Mouse (Mus musculus) kidney, embryonic 16.5 days (tissue): ENCODE data around the gene Wdr20rt. TPM values are rescaled to one million over a fixed set of nuclear protein-coding genes. Genes with fewer than 3 reads are reported as not detected.
"Not testable (repeated sequence)": the region's sequence is repeated elsewhere in the genome, so short reads cannot be mapped to it uniquely, and the experiment has no call there.

ENCODE experiments used
- ATAC-seq: fragments of 200-750 bp; cut with Nextera tagmentation; 2 replicates; pipeline ENCODE4 v1.8.0; 2017; ENCODE audit warnings: moderate TSS enrichment; ENCODE audit not compliant: low FRiP score, low TSS enrichment
- H3K27ac ChIP-seq: fragments of 300-500 bp; sonication (generic); 2 replicates; pipeline ENCODE4 v1.5.1; 2014; ENCODE audit warnings: low read length
- H3K27me3 ChIP-seq: fragments of 300-500 bp; sonication (generic); 2 replicates; pipeline ENCODE4 v1.6.1; 2014; ENCODE audit warnings: low read length, control low read depth, mixed read lengths; ENCODE audit not compliant: insufficient read depth
- H3K36me3 ChIP-seq: fragments of 300-500 bp; sonication (generic); 2 replicates; pipeline ENCODE4 v1.6.1; 2014; ENCODE audit warnings: low read length, control low read depth, mixed read lengths; ENCODE audit not compliant: insufficient read depth
- H3K4me1 ChIP-seq: fragments of 300-500 bp; sonication (generic); 2 replicates; pipeline ENCODE4 v1.6.1; 2014; ENCODE audit warnings: low read length, control low read depth, mixed read lengths; ENCODE audit not compliant: insufficient read depth
- H3K4me2 ChIP-seq: fragments of 300-500 bp; sonication (generic); replicated peaks from 2 replicates; pipeline ENCODE4 v1.6.1; 2014; ENCODE audit warnings: low read depth, low read length
- H3K4me3 ChIP-seq: fragments of 300-500 bp; sonication (generic); 2 replicates; pipeline ENCODE4 v1.5.1; 2014; ENCODE audit warnings: mild to moderate bottlenecking, low read length
- H3K9ac ChIP-seq: fragments of 300-500 bp; sonication (generic); replicated peaks from 2 replicates; pipeline ENCODE4 v1.6.1; 2014; ENCODE audit warnings: low read length
- H3K9me3 ChIP-seq: fragments of 300-500 bp; sonication (generic); 2 replicates; pipeline ENCODE4 v1.6.1; 2016; ENCODE audit warnings: low read length, control low read depth
- WGBS: fragments of 180-500 bp; shearing (Covaris S2); extraction: QIAGEN DNeasy Blood & Tissue Kit; methylation state at CpG from one replicate; pipeline ENCODE4 v1.1.7; 2014; 5-methylcytosine and 5-hydroxymethylcytosine counted together
- polyA plus RNA-seq: library from polyadenylated mRNA; unstranded; fragments of >200 nt; fragmentation: Nextera tagmentation; extraction: Ambion mirVana; gene quantifications from 2 replicates; pipeline ENCODE4 v1.2.1, GENCODE M21; 2015

Wdr20rt gene
- not detected in 2 replicates for polyA plus RNA-seq

DNA sequence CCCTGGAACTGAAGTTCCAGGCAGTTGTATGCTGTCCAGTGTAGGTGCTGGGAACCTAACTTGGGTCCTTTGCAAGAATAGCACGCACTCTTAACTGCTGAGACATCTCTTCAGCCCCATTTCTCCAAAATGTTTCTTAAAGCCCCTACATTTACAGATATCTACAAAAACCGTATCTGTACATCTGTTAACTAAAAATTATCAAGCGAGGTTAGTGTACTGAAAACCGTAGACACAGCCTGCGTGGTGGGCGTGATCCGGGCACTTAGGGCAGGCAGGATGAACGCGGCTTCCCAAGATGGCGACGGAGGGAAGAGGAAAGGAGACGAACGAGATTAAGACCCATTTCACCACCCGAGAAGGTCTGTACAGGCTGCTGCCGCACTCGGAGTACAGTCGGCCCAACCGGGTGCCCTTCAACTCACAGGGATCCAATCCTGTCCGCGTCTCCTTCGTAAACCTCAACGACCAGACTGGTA is at the start of gene Wdr20rt:
Gene Wdr20rt, plus strand, starts transcription at position 51 of the 479 bp plus-strand sequence.
- WGBS = 95% methylated on average over 22 of the region's 22 CpGs
- H3K27ac ChIP-seq = no peak within 1 kb of the TSS
- H3K4me1 ChIP-seq = no peaks in the 10 kb centered on the region

GRCm38 (mm10) chr12:65187365-65187764 is 38.0 kb upstream of the Wdr20rt start:
- H3K27ac ChIP-seq = no peak overlapping the region
- no peaks in the 10 kb centered on the region for H3K27me3 ChIP-seq
- no peak overlapping the region for H3K9ac ChIP-seq
- no peaks in the 10 kb centered on the region for H3K36me3 ChIP-seq
- no peak for ATAC-seq
- no peaks in the 10 kb centered on the region for H3K4me1 ChIP-seq
- H3K4me3 ChIP-seq = no peak overlapping the region
- WGBS = 58% methylated on average over 3 of the region's 3 CpGs
- H3K9me3 ChIP-seq = no peaks in the 10 kb centered on the region
- no peak overlapping the region for H3K4me2 ChIP-seq

More for the DNA sequence above, at the start of gene Wdr20rt:
- Histone ChIP-seq H3K4me3 (no peak within 1 kb of the TSS), H3K4me2 (no peak within 1 kb of the TSS), H3K36me3 (no peaks in the 10 kb centered on the region), H3K9ac (no peak within 1 kb of the TSS), H3K9me3 (peaks cover 8% of the 10 kb centered on the region; the same call in 1 of the 2 replicates), H3K27me3 (no peaks in the 10 kb centered on the region)
- no peak for ATAC-seq

DNA sequence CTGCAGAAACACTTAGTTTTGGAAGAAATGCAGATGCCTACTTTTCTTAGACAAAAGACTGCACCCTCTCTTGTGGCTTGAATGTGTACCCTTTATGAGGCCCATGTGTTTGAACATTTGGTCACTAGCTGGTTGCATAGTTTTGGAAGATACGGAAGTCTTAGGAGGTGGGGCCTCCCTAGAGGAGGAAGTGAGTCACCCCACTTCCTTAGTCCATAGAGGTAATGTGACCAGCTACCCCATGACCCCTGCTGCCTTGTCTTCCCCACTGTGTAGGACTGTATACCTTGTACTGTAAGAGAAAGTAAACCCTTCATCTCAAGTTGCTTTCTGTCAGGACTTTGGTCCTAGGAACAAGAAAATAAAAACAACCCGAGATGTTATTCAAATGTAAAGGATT is 36.1 kb upstream of the Wdr20rt start:
- Histone ChIP-seq H3K9me3 (no peaks in the 10 kb centered on the region), H3K27me3 (no peaks in the 10 kb centered on the region), H3K4me3 (no peak overlapping the region), H3K4me1 (no peaks in the 10 kb centered on the region), H3K4me2 (no peak overlapping the region), H3K36me3 (no peaks in the 10 kb centered on the region), H3K27ac (no peak overlapping the region), H3K9ac (no peak overlapping the region)
- 75% methylated on average over 2 of the region's 2 CpGs for WGBS
- no peak for ATAC-seq

DNA sequence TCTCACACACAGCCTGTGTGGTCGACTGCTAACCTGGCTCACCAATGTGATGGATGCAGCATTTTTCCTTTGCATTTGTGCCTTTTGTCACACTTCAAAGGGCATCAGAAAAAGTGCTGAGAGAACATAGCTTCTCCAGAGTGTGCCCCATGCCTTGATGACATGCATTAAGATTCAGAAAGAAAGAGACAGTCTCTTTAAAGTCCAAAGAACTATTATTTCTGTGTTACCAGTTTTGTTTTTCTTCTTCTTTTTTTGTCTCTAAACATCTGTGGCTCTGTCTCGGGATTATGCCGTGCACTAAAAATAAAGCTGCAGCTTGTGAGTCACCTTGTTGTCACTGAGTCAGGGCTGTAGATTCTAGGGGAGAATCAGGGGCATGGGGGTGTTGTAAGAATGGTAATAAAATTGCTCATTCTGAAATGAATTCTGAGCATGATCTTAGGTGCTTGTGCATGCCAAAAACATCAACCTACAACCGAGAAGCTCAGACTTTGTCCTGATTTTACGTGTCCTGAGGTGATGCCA is 31.2 kb upstream of the Wdr20rt start:
- Histone ChIP-seq H3K9ac (no peak overlapping the region), H3K4me1 (no peaks in the 10 kb centered on the region), H3K27ac (no peak overlapping the region), H3K4me2 (no peak overlapping the region), H3K4me3 (no peak overlapping the region), H3K27me3 (no peaks in the 10 kb centered on the region), H3K9me3 (no peaks in the 10 kb centered on the region), H3K36me3 (no peaks in the 10 kb centered on the region)
- ATAC-seq = no peak
- 63% methylated on average over 5 of the region's 5 CpGs for WGBS

- Histone ChIP-seq H3K9me3 (no peaks in the 10 kb centered on the region), H3K4me2 (no peak overlapping the region), H3K27ac (no peak overlapping the region), H3K9ac (no peak overlapping the region), H3K36me3 (no peaks in the 10 kb centered on the region), H3K4me1 (no peaks in the 10 kb centered on the region), H3K4me3 (no peak overlapping the region), H3K27me3 (no peaks in the 10 kb centered on the region)
- ATAC-seq = no peak
- 94% methylated on average over 2 of the region's 2 CpGs for WGBS
These were observed 23.5 kb upstream of the Wdr20rt start for GRCm38 (mm10) chr12:65201812-65202211.

DNA sequence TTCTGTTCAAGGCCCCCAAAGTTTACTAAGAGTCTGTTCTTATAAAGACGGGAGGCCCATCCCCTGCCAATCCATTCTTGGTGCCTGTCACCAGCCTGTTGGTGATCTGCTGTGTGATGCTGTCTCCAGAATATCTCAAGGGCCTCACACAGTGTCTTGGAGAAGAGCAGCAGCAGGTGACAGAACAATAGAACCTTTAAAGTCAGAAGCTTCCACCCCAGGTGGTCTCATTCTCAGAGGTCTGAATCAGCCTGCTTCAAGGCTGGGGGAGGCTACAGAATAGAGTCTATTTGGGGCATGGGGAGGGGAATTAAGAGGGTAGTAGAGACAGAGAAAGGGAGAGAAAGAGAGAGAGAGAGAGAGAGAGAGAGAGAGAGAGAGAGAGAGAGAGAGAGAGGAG is 18.9 kb upstream of the Wdr20rt start:
- WGBS = 64% methylated on average over 1 of the region's 1 CpGs
- ATAC-seq = no peak
- Histone ChIP-seq H3K9ac (no peak overlapping the region), H3K4me2 (no peak overlapping the region), H3K9me3 (no peaks in the 10 kb centered on the region), H3K27me3 (no peaks in the 10 kb centered on the region), H3K36me3 (no peaks in the 10 kb centered on the region), H3K4me1 (no peaks in the 10 kb centered on the region), H3K27ac (no peak overlapping the region), H3K4me3 (no peak overlapping the region)

GRCm38 (mm10) chr12:65216404-65216840 is 8.9 kb upstream of the Wdr20rt start:
- H3K9ac ChIP-seq = no peak overlapping the region
- no peak for ATAC-seq
- 75% methylated on average over 6 of the region's 6 CpGs for WGBS
- H3K27me3 ChIP-seq = no peaks in the 10 kb centered on the region
- no peak overlapping the region for H3K27ac ChIP-seq
- H3K4me2 ChIP-seq = no peak overlapping the region
- no peak overlapping the region for H3K4me3 ChIP-seq
- H3K4me1 ChIP-seq = no peaks in the 10 kb centered on the region
- H3K9me3 ChIP-seq = no peaks in the 10 kb centered on the region
- H3K36me3 ChIP-seq = no peaks in the 10 kb centered on the region

DNA sequence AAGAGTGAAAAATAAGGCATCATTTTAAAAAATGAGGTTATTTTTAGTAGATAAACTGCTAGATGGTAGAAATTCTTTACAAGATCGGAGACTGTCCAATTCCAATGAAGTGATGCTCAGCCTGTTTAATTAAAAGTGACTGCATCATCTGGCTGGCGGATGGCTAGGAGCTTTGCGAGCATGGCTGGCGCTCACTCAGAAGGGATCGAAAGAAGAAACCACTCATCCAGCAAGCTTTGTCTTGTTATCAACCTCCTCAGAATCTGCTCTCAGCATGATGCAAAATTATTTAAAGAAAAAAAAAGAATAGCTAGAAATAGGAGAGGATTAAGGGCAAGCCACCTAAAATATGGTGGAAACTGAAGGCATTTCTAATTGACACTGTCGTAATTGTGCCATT is 3.3 kb downstream of the Wdr20rt start:
- Histone ChIP-seq H3K4me2 (no peak overlapping the region), H3K4me3 (no peak overlapping the region), H3K27ac (no peak overlapping the region), H3K9me3 (peaks cover 8% of the 10 kb centered on the region; the same call in 1 of the 2 replicates), H3K27me3 (no peaks in the 10 kb centered on the region), H3K4me1 (no peaks in the 10 kb centered on the region), H3K9ac (no peak overlapping the region), H3K36me3 (no peaks in the 10 kb centered on the region)
- 82% methylated on average over 6 of the region's 6 CpGs for WGBS
- no peak for ATAC-seq

DNA sequence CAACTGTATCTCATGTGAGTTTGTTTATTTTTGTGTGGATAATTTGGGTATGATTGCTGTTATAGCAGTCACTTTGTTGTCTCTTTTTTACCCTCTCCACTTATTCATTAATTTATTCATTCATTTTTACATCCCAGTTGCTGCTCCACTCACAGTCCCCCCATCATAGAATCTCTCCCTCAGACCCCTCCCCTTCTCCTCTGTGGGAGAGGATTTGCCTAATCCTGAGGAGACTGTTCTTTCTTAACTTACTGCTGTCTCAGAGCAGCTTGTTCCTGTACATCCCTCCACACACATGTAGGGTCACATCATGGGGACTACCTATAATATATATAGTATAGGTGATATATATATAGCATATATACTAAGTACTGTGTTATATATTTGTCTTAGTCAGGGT is 3.7 kb downstream of the Wdr20rt start:
- no peaks in the 10 kb centered on the region for H3K27me3 ChIP-seq
- no peak overlapping the region for H3K27ac ChIP-seq
- no peak overlapping the region for H3K4me3 ChIP-seq
- H3K9ac ChIP-seq = no peak overlapping the region
- H3K36me3 ChIP-seq = no peaks in the 10 kb centered on the region
- no peak for ATAC-seq
- H3K9me3 ChIP-seq = peaks cover 8% of the 10 kb centered on the region; the same call in 1 of the 2 replicates
- no peaks in the 10 kb centered on the region for H3K4me1 ChIP-seq
- H3K4me2 ChIP-seq = no peak overlapping the region

GRCm38 (mm10) chr12:65232801-65233200 is 7.5 kb downstream of the Wdr20rt start:
- not testable (repeated sequence) for H3K9me3 ChIP-seq, H3K4me2 ChIP-seq, H3K4me1 ChIP-seq, H3K36me3 ChIP-seq, H3K9ac ChIP-seq, H3K27me3 ChIP-seq, ATAC-seq, H3K4me3 ChIP-seq, H3K27ac ChIP-seq
- 79% methylated on average over 2 of the region's 2 CpGs for WGBS
